Mouse (Mus musculus) forebrain, embryonic 12.5 days (tissue): ENCODE results near the gene Epha1. TPM values are rescaled to one million over a fixed set of nuclear protein-coding genes. Genes with fewer than 3 reads are reported as not detected.

Experiments used
- ATAC-seq: fragments of 200-750 bp; cut with Nextera tagmentation; 2 replicates; pipeline ENCODE4 v1.8.0; 2017; ENCODE audit warnings: moderate TSS enrichment; ENCODE audit not compliant: low FRiP score
- H3K27ac ChIP-seq: fragments of 300-500 bp; sonication (generic); 2 replicates; pipeline ENCODE4 v1.5.1; 2016; ENCODE audit warnings: mild to moderate bottlenecking
- H3K27me3 ChIP-seq: fragments of 300-500 bp; sonication (generic); 2 replicates; pipeline ENCODE4 v1.6.1; 2016; ENCODE audit warnings: mild to moderate bottlenecking
- H3K36me3 ChIP-seq: fragments of 300-500 bp; sonication (generic); replicated peaks from 2 replicates; pipeline ENCODE4 v1.6.1; 2016; ENCODE audit warnings: mild to moderate bottlenecking
- H3K4me1 ChIP-seq: fragments of 300-500 bp; sonication (generic); 2 replicates; pipeline ENCODE4 v1.6.1; 2016
- H3K4me2 ChIP-seq: fragments of 300-500 bp; sonication (generic); 2 replicates; pipeline ENCODE4 v1.6.1; 2016; ENCODE audit warnings: mild to moderate bottlenecking, moderate library complexity
- H3K4me3 ChIP-seq: fragments of 300-500 bp; sonication (generic); replicated peaks from 2 replicates; pipeline ENCODE4 v1.5.1; 2016; ENCODE audit warnings: mild to moderate bottlenecking
- H3K9ac ChIP-seq: fragments of 300-500 bp; sonication (generic); 2 replicates; pipeline ENCODE4 v1.6.1; 2016; ENCODE audit warnings: mild to moderate bottlenecking
- H3K9me3 ChIP-seq: fragments of 300-500 bp; sonication (generic); 2 replicates; pipeline ENCODE4 v1.6.1; 2016
- WGBS: fragments of 180-500 bp; shearing (Covaris S2); methylation state at CpG from one replicate; pipeline ENCODE4 v1.1.7; 2016; 5-methylcytosine and 5-hydroxymethylcytosine counted together
- polyA plus RNA-seq: library from polyadenylated mRNA; unstranded; fragments of >200 nt; fragmentation: Nextera tagmentation; extraction: Ambion mirVana; gene quantifications from 2 replicates; pipeline ENCODE4 v1.2.1, GENCODE M21; 2016

Gene Epha1
- polyA plus RNA-seq, 1 experiment from 2014 or later: 1.4 TPM

DNA sequence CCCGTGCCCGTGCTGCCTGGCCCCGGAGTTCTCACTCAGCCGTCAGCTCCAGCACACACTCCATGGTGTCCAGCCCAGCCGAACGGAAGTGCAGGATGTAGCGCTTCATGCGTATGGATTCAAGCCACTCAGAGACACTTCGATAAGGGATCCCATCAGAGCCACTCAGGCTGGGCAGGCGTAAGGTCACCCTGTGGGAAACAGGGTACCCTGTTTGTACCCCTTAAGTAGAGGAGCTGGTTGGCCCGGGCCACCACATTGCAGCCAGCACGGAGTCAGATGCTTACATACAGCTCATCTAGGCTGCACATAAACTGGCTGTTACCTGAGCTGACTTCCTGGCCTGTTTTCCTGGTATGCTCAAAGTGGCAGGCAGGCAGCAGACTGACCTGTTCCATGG lies 14.2 kb downstream of the Epha1 start:
- Histone ChIP-seq H3K36me3 (peaks cover 52% of the 10 kb centered on the region), H3K9ac (no peak overlapping the region), H3K4me1 (peaks cover 10% of the 10 kb centered on the region), H3K9me3 (no peaks in the 10 kb centered on the region), H3K4me2 (no peak overlapping the region), H3K4me3 (no peak overlapping the region), H3K27ac (no peak overlapping the region), H3K27me3 (no peaks in the 10 kb centered on the region)
- WGBS: 93% methylated on average over 12 of the region's 12 CpGs
- ATAC-seq: no peak

- no peaks in the 10 kb centered on the region for H3K9me3 ChIP-seq
- peaks cover 54% of the 10 kb centered on the region for H3K36me3 ChIP-seq
- H3K27ac ChIP-seq: no peak overlapping the region
- H3K9ac ChIP-seq: no peak overlapping the region
- H3K4me2 ChIP-seq: no peak overlapping the region
- no peaks in the 10 kb centered on the region for H3K27me3 ChIP-seq
- H3K4me1 ChIP-seq: peaks cover 18% of the 10 kb centered on the region
- H3K4me3 ChIP-seq: no peak overlapping the region
- no peak for ATAC-seq
- 80% methylated on average over 6 of the region's 6 CpGs for WGBS
These were observed 15.2 kb downstream of the Epha1 start for GRCm38 (mm10) chr6:42357901-42358300.

GRCm38 (mm10) chr6:42356913-42357312 lies 16.2 kb downstream of the Epha1 start:
- H3K9me3 ChIP-seq: no peaks in the 10 kb centered on the region
- H3K36me3 ChIP-seq: peaks cover 63% of the 10 kb centered on the region
- H3K9ac ChIP-seq: no peak overlapping the region
- H3K27ac ChIP-seq: no peak overlapping the region
- no peaks in the 10 kb centered on the region for H3K27me3 ChIP-seq
- no peak overlapping the region for H3K4me3 ChIP-seq
- ATAC-seq: no peak
- peaks cover 20% of the 10 kb centered on the region for H3K4me1 ChIP-seq
- no peak overlapping the region for H3K4me2 ChIP-seq
- WGBS: 94% methylated on average over 5 of the region's 5 CpGs

DNA sequence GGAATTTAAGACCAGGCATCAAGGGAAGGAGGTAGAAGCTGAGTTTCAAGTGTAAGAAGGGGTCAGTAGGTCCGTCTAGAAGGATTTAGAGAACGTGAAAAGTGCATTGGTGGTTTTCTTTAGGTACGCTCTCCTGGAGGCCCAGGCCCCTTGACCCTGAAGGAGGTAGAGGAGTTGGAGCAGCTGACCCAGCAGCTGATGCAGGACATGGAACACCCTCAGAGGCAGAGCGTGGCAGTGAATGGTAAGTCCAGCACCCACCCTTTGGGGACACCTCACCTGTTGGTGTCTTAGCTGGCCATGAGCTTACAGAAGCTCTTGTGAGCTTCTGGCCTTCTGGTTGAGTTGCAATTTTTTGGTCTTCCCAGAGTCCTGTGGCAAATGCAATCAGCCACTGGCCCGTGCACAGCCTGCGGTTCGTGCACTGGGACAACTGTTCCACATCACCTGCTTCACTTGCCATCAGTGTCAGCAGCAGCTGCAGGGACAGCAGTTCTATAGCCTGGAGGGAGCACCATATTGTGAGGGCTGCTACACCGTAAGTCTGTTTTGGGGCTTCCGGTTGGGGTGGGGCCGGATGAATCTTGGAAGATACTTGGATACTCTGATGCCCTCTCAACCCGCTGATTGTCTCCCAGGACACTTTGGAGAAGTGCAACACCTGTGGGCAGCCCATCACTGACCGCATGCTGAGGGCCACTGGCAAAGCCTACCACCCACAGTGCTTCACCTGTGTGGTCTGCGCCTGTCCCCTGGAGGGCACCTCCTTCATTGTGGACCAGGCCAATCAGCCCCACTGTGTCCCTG lies 17.1 kb downstream of the Epha1 start:
- Histone ChIP-seq H3K36me3 (peaks cover 68% of the 10 kb centered on the region), H3K4me3 (no peak overlapping the region), H3K9ac (no peak overlapping the region), H3K4me1 (peaks cover 29% of the 10 kb centered on the region), H3K9me3 (no peaks in the 10 kb centered on the region), H3K4me2 (no peak overlapping the region), H3K27ac (no peak overlapping the region), H3K27me3 (no peaks in the 10 kb centered on the region)
- WGBS: 93% methylated on average over 13 of the region's 13 CpGs
- no peak for ATAC-seq

DNA sequence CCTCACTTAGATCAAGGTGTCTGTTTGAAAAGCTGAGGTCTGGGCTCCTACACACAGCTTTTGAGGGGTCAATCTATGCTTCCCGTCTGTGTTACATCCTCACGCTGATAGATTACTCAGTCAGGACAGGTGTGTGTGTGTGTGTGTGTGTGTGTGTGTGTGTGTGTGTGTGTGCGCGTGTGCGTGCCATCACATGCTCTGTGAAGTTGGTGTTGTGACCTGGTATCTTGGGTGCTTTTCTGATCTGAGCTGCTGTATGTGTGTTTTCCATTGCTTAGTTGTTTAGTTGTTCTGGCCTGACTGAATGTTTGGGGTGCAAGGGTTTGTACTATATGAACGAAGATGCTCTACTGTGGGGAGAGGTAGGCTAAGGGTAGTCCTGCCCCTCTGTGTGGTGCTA lies 17.7 kb downstream of the Epha1 start:
- peaks cover 68% of the 10 kb centered on the region for H3K36me3 ChIP-seq
- no peak for ATAC-seq
- H3K4me3 ChIP-seq: no peak overlapping the region
- H3K27ac ChIP-seq: no peak overlapping the region
- no peak overlapping the region for H3K4me2 ChIP-seq
- H3K9me3 ChIP-seq: no peaks in the 10 kb centered on the region
- H3K4me1 ChIP-seq: peaks cover 35% of the 10 kb centered on the region
- WGBS: 87% methylated on average over 6 of the region's 6 CpGs
- no peaks in the 10 kb centered on the region for H3K27me3 ChIP-seq
- H3K9ac ChIP-seq: no peak overlapping the region

GRCm38 (mm10) chr6:42354076-42355019 lies 18.7 kb downstream of the Epha1 start:
- Histone ChIP-seq H3K4me2 (no peak overlapping the region), H3K27ac (no peak overlapping the region), H3K9ac (no peak overlapping the region), H3K27me3 (no peaks in the 10 kb centered on the region), H3K4me3 (no peak overlapping the region), H3K36me3 (peaks cover 60% of the 10 kb centered on the region), H3K9me3 (no peaks in the 10 kb centered on the region), H3K4me1 (peaks cover 35% of the 10 kb centered on the region)
- ATAC-seq: no peak
- WGBS: 69% methylated on average over 11 of the region's 11 CpGs

DNA sequence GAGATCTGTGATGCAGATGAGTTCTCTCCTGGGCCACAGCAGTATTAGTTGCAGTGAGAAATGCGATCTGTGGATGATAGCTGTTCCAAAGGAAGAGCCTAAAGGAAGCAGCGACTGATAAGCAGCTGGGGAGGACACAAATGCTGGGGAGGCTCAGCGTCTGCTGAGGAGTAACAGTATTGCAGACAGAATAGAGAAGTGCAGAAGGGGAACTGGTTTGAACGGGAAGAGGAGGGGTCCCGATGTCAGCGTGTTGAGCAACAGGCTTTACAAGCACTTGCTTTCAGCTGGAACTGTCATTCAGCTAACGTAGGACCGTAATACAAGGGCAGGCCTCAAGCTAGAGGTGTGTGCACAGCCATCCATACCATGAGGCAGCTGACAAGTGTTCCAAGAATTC lies 19.9 kb downstream of the Epha1 start:
- WGBS: 91% methylated on average over 8 of the region's 8 CpGs
- Histone ChIP-seq H3K4me1 (peaks cover 39% of the 10 kb centered on the region), H3K9ac (no peak overlapping the region), H3K27ac (no peak overlapping the region), H3K4me2 (no peak overlapping the region), H3K36me3 (peaks cover 49% of the 10 kb centered on the region), H3K4me3 (no peak overlapping the region), H3K9me3 (no peaks in the 10 kb centered on the region), H3K27me3 (no peaks in the 10 kb centered on the region)
- ATAC-seq: no peak

DNA sequence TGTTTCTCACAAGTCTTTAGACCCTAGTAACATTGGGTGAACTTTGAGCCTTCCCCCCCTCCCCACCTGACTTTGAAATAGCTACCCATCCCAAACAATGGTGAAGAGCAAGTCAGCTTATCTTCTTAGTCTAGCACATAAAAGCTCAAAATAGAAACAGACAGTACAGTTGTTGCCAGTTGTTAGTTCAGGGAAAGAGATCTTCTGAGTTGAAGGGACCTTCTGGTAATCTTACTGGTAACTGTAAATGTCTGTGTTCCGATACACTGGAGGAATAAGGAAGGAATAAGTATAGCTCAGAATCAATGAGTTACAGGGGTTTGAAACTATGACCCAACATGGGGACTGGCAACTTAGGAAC lies 20.6 kb downstream of the Epha1 start:
- H3K9ac ChIP-seq: no peak overlapping the region
- peaks cover 42% of the 10 kb centered on the region for H3K36me3 ChIP-seq
- H3K27ac ChIP-seq: no peak overlapping the region
- WGBS: 95% methylated on average over 1 of the region's 1 CpGs
- no peaks in the 10 kb centered on the region for H3K27me3 ChIP-seq
- H3K4me3 ChIP-seq: no peak overlapping the region
- no peaks in the 10 kb centered on the region for H3K9me3 ChIP-seq
- H3K4me2 ChIP-seq: no peak overlapping the region
- H3K4me1 ChIP-seq: peaks cover 39% of the 10 kb centered on the region
- no peak for ATAC-seq

DNA sequence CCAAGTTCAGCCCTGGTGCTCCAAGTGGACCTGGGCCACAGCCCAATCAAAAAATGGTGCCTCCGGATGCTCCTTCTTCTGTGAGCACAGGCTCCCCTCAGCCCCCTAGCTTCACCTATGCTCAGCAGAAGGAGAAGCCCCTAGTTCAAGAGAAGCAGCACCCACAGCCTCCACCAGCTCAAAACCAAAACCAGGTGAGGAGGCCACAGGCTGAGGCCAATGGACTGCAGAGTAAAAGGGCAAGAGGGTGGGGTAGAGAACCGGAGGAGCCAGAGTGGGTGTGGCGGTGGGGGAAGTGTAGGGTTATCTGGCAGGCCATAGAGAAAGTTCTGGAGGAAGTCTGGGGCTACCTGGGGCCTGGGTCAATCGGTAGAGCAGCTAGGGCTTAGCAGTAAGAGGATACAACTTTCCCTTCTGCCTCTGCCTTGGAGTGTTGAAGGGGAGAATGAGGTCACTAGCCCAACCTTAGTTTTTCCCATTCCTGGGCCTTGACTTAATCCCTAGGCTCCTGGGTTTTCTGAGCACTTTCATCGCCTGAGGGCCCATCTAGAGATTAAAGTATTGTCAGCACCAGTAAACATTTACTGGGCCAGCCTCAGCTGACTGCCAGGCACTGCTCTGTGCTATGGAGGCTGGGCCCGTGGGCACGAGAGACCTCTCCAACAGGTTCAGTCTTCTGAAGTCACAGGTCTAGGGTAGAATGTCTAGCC lies 21.1 kb downstream of the Epha1 start:
- Histone ChIP-seq H3K36me3 (peaks cover 36% of the 10 kb centered on the region), H3K27ac (no peak overlapping the region), H3K27me3 (no peaks in the 10 kb centered on the region), H3K4me1 (peaks cover 39% of the 10 kb centered on the region), H3K9ac (no peak overlapping the region), H3K4me2 (no peak overlapping the region), H3K4me3 (0 out of 2 replicates have a peak overlapping the region, but pooled peaks have one; percentile 13), H3K9me3 (no peaks in the 10 kb centered on the region)
- WGBS: 87% methylated on average over 7 of the region's 7 CpGs
- no peak for ATAC-seq

DNA sequence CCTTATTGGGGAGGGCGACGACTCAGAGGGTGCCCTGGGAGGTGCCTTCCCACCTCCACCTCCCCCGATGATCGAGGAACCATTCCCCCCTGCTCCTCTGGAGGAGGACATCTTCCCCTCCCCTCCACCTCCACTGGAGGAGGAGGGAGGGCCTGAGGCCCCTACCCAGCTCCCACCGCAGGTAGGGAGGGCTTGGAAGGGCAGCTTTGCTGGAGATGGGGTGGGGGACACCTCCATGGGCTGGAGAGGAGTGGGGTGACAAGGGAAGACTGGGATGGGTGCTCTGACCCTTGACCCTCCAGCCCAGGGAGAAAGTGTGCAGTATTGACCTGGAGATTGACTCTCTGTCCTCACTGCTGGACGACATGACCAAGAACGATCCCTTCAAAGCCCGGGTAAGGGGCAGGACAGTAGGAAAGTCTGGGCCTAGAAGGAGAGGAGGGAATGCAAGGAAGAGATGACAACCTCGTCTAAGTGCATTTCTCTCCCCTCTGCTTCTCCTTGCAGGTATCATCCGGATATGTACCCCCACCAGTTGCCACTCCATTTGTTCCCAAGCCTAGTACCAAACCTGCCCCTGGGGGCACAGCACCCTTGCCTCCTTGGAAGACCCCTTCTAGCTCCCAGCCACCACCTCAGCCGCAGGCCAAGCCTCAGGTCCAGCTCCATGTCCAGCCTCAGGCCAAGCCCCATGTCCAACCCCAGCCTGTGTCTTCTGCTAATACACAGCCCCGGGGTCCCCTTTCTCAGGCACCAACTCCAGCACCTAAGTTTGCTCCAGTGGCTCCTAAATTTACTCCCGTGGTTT lies 21.9 kb downstream of the Epha1 start:
- Histone ChIP-seq H3K4me3 (peak overlapping the region; percentile 81), H3K9me3 (no peaks in the 10 kb centered on the region), H3K36me3 (peaks cover 29% of the 10 kb centered on the region), H3K9ac (peak overlapping the region; percentile 81), H3K27me3 (no peaks in the 10 kb centered on the region), H3K27ac (0 out of 2 replicates have a peak overlapping the region, but pooled peaks have one; percentile 93), H3K4me2 (peak overlapping the region; percentile 86), H3K4me1 (peaks cover 39% of the 10 kb centered on the region)
- 46% methylated on average over 13 of the region's 13 CpGs for WGBS
- ATAC-seq: no peak

- ATAC-seq: peak; percentile 64
- Histone ChIP-seq H3K4me3 (peak overlapping the region; percentile 81), H3K27ac (peak overlapping the region; percentile 93), H3K36me3 (peaks cover 20% of the 10 kb centered on the region), H3K4me1 (peaks cover 39% of the 10 kb centered on the region), H3K9ac (peak overlapping the region; percentile 81), H3K9me3 (no peaks in the 10 kb centered on the region), H3K27me3 (no peaks in the 10 kb centered on the region), H3K4me2 (peak overlapping the region; percentile 86)
- under 1% methylated on average over 61 of the region's 72 CpGs for WGBS
These were observed 22.8 kb downstream of the Epha1 start for GRCm38 (mm10) chr6:42350021-42350967.
